ENCODE assay signal across 20 mouse cellular contexts in genomic region chr15:26533997-26534700, GRCm38 (mm10).
A peak's percentile ranks its signal among the peaks of the same experiment; 100 is the strongest.
DNase-seq lines count a peak whose midpoint lies in the region; ATAC-seq and TF ChIP-seq lines count a peak whose summit lies in the region.
"Had no signal": no experiment of that assay in that cellular context is flagged by ENCODE, and none has a peak within 500 bp of the region (broad histone marks: within the 10 kb centered on the region; RNA-seq: fewer than 3 reads in every experiment).

No protein-coding gene starts in this region.

- no peaks in the 10 kb centered on the region for H3K36me3 ChIP-seq in hindbrain, embryonic 15.5 days
- H3K36me3 ChIP-seq in hindbrain, embryonic 11.5 days (ENCODE audit: control insufficient read depth, insufficient read depth, low read length) = no peaks in the 10 kb centered on the region
- H3K36me3 ChIP-seq in forebrain, embryonic 14.5 days (ENCODE audit: control insufficient read depth, insufficient read depth, low read length) = no peaks in the 10 kb centered on the region
- no peaks in the 10 kb centered on the region for H3K36me3 ChIP-seq in neural tube, embryonic 14.5 days (ENCODE audit: control insufficient read depth, insufficient read depth, low read length)
- H3K36me3 ChIP-seq: heart, embryonic 12.5 days; intestine, embryonic 15.5 days; limb, embryonic 13.5 days; liver, embryonic 13.5 days had no signal

- H3K4me2 ChIP-seq in hindbrain, embryonic 15.5 days = no peak overlapping the region
- H3K4me2 ChIP-seq in hindbrain, embryonic 11.5 days (replicated peaks; ENCODE audit: low read depth, low read length) = no peak overlapping the region
- H3K4me2 ChIP-seq in forebrain, embryonic 14.5 days (ENCODE audit: low read length) = no peak overlapping the region
- H3K4me2 ChIP-seq in neural tube, embryonic 14.5 days (ENCODE audit: low read depth, low read length) = no peak overlapping the region
- H3K4me2 ChIP-seq: heart, embryonic 12.5 days; intestine, embryonic 15.5 days; limb, embryonic 13.5 days; liver, embryonic 13.5 days; lung, embryonic 14.5 days had no signal

- intact Hi-C loops in heart, postnatal 10 days (cut with DNase I) = no loop called here

- H3K27ac ChIP-seq in hindbrain, embryonic 15.5 days (replicated peaks) = no peak overlapping the region
- H3K27ac ChIP-seq in hindbrain, embryonic 11.5 days (ENCODE audit: low read depth, low read length) = no peak overlapping the region
- no peak overlapping the region for H3K27ac ChIP-seq in forebrain, embryonic 14.5 days (ENCODE audit: low read depth, low read length)
- H3K27ac ChIP-seq in neural tube, embryonic 14.5 days (ENCODE audit: low read depth, low read length) = no peak overlapping the region
- H3K27ac ChIP-seq: intestine, embryonic 15.5 days; limb, embryonic 13.5 days; liver, embryonic 13.5 days had no signal

- H3K9ac ChIP-seq in hindbrain, embryonic 15.5 days = no peak overlapping the region
- H3K9ac ChIP-seq in hindbrain, embryonic 11.5 days (ENCODE audit: low read depth, low read length) = no peak overlapping the region
- H3K9ac ChIP-seq in forebrain, embryonic 14.5 days (ENCODE audit: low read length) = no peak overlapping the region
- H3K9ac ChIP-seq in neural tube, embryonic 14.5 days (replicated peaks; ENCODE audit: low read depth, low read length) = no peak overlapping the region
- H3K9ac ChIP-seq: heart, embryonic 12.5 days; intestine, embryonic 15.5 days; limb, embryonic 13.5 days; liver, embryonic 13.5 days; lung, embryonic 14.5 days had no signal

- no peak overlapping the region for H3K4me3 ChIP-seq in hindbrain, embryonic 15.5 days
- no peak overlapping the region for H3K4me3 ChIP-seq in hindbrain, embryonic 11.5 days (ENCODE audit: low read depth, low read length)
- H3K4me3 ChIP-seq in forebrain, embryonic 14.5 days (ENCODE audit: low read depth, low read length) = no peak overlapping the region
- no peak overlapping the region for H3K4me3 ChIP-seq in neural tube, embryonic 14.5 days (ENCODE audit: low read depth, low read length)
- H3K4me3 ChIP-seq: erythroblast, embryonic 14.5 days; heart, embryonic 12.5 days; intestine, embryonic 15.5 days; limb, embryonic 13.5 days; liver, embryonic 13.5 days; myocyte had no signal

- TF ChIP-seq POLR2A in brain, embryonic 14.5 days (IDR thresholded peaks at IDR 0.05; ENCODE audit: borderline replicate concordance, extremely low read depth, insufficient read depth, insufficient read length, poor library complexity, severe bottlenecking) = no peak

- no peaks in the 10 kb centered on the region for H3K4me1 ChIP-seq in hindbrain, embryonic 15.5 days (replicated peaks)
- H3K4me1 ChIP-seq in hindbrain, embryonic 11.5 days (replicated peaks; ENCODE audit: control insufficient read depth, insufficient read depth, low read length) = no peaks in the 10 kb centered on the region
- peaks cover 6% of the 10 kb centered on the region; the same call in 1 of the 2 replicates for H3K4me1 ChIP-seq in forebrain, embryonic 14.5 days (ENCODE audit: control insufficient read depth, insufficient read depth, low read length)
- no peaks in the 10 kb centered on the region for H3K4me1 ChIP-seq in neural tube, embryonic 14.5 days (ENCODE audit: control insufficient read depth, insufficient read depth, low read length)
- H3K4me1 ChIP-seq: heart, embryonic 12.5 days; intestine, embryonic 15.5 days; liver, embryonic 13.5 days had no signal

- 48% methylated on average over 3 of the region's 3 CpGs for WGBS in hindbrain, embryonic 15.5 days
- WGBS in hindbrain, embryonic 11.5 days = 73% methylated on average over 3 of the region's 3 CpGs
- 26% methylated on average over 3 of the region's 3 CpGs for WGBS in forebrain, embryonic 14.5 days
- WGBS in neural tube, embryonic 14.5 days = 45% methylated on average over 3 of the region's 3 CpGs

- DNase-seq in hindbrain, embryonic 11.5 days (ENCODE audit: low spot score) = no peak
- DNase-seq in brain, embryonic 14.5 days (ENCODE audit: low read depth) = peak; percentile 83
- DNase-seq in forebrain, embryonic 14.5 days (ENCODE audit: low spot score) = peak; percentile 78
- no peak for DNase-seq in heart, postnatal 10 days
- no peak for DNase-seq in left cerebral cortex, adult 18-20 months (ENCODE audit: low spot score in 2 of 2)
- DNase-seq: adrenal gland, adult 2 months; cerebellum, postnatal 14 days; gastrocnemius, postnatal 10 days; heart, adult 11 months; liver, embryonic 13.5 days; lung, embryonic 14.5 days; lung, postnatal 36 days; thymus, postnatal 14 days had no signal

- no peaks in the 10 kb centered on the region for H3K9me3 ChIP-seq in hindbrain, embryonic 15.5 days
- no peaks in the 10 kb centered on the region for H3K9me3 ChIP-seq in hindbrain, embryonic 11.5 days (ENCODE audit: control insufficient read depth, low read length)
- no peaks in the 10 kb centered on the region for H3K9me3 ChIP-seq in forebrain, embryonic 14.5 days (replicated peaks; ENCODE audit: control insufficient read depth, low read length)
- no peaks in the 10 kb centered on the region for H3K9me3 ChIP-seq in neural tube, embryonic 14.5 days (ENCODE audit: control insufficient read depth, low read length)
- H3K9me3 ChIP-seq: heart, embryonic 12.5 days; intestine, embryonic 15.5 days; limb, embryonic 13.5 days; liver, embryonic 13.5 days had no signal

- TF ChIP-seq CTCF in brain, embryonic 14.5 days (IDR thresholded peaks at IDR 0.05; ENCODE audit: borderline replicate concordance, extremely low read depth, insufficient read depth, insufficient read length) = no peak

- no peaks in the 10 kb centered on the region for H3K27me3 ChIP-seq in hindbrain, embryonic 15.5 days
- H3K27me3 ChIP-seq in hindbrain, embryonic 11.5 days (ENCODE audit: control insufficient read depth, insufficient read depth, low read length) = no peaks in the 10 kb centered on the region
- H3K27me3 ChIP-seq in forebrain, embryonic 14.5 days (replicated peaks; ENCODE audit: control insufficient read depth, insufficient read depth, low read length) = 0 out of 2 replicates have a peak, but pooled peaks cover 2% of the 10 kb centered on the region
- no peaks in the 10 kb centered on the region for H3K27me3 ChIP-seq in neural tube, embryonic 14.5 days (ENCODE audit: control insufficient read depth, insufficient read depth, low read length)
- H3K27me3 ChIP-seq: heart, embryonic 12.5 days; intestine, embryonic 15.5 days; limb, embryonic 13.5 days; liver, embryonic 13.5 days had no signal

- peak; percentile 54; the same call in 1 of the 2 replicates for ATAC-seq in hindbrain, embryonic 15.5 days (ENCODE audit: low FRiP score, low read depth)
- no peak for ATAC-seq in hindbrain, embryonic 11.5 days (ENCODE audit: low FRiP score)
- peak; percentile 83; the same call in 1 of the 2 replicates for ATAC-seq in forebrain, embryonic 14.5 days
- 0 out of 2 replicates have a peak, but pooled peaks have one; percentile 51 for ATAC-seq in neural tube, embryonic 14.5 days (ENCODE audit: low read depth)
- ATAC-seq: intestine, embryonic 15.5 days had no signal

Comparison
In these comparisons a context has a peak if more than half of its experiments do, and no peak if none do; other contexts are left out.
1. DNase-seq: peak in brain, embryonic 14.5 days (single experiment) and forebrain, embryonic 14.5 days (single experiment); none in hindbrain, embryonic 11.5 days (single experiment), heart, postnatal 10 days (0 of 2) and left cerebral cortex, adult 18-20 months (0 of 2).